8 mouse cellular contexts compared by ENCODE assay signal in the genomic region with DNA sequence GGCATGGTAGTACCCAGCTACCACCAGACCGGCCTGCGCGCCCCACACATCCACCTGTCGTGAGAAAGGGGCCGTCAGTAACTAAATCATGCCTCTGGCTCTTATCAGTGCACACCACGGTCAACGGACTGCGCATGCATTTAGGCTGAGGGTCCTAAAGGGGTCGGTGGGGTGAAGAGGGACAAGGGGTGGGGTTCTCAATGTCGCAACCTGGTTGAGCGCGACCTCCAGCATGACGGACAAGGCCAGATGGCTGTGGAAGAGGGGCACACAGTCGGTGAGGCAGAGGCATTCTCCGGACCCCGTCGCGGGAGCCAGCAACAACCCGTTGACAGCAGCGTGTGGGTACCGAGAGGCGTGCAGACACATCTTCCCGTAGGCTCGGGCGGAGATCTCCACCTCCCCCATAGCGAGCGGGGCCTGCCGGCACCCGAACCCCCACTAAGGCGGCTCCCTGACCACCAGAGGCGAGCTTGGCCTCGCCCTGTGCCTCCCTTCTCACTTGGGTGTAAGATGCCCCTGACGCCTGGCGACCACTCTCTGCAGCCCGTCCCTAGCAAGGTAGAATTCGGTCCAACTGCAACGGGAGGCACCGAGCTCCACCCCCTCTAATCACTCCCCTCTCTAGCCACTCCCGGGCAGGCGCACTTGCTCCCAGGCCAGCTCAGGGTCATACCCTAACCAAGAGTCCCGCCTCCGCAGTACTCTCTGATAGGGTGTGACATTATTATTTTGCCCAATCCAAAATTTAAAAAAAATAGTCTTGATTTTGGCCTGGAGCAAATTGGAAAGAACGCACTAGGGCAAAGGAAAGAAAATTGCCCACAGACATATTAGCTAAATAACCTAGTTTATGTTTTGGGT. TPM values are rescaled to one million over a fixed set of nuclear protein-coding genes. Genes with fewer than 3 reads are reported as not detected.
A peak's percentile ranks its signal among the peaks of the same experiment; 100 is the strongest.
DNase-seq lines count a peak whose midpoint lies in the region; ATAC-seq and TF ChIP-seq lines count a peak whose summit lies in the region.

Gene Emc9, minus strand, starts transcription at position 601 of the 864 bp plus-strand sequence.

- H3K4me1 ChIP-seq in cerebellum, adult 2 months (ENCODE audit: control insufficient read depth, insufficient read depth, low read length) = peaks cover 3% of the 10 kb centered on the region; the same call in 1 of the 2 replicates
- H3K4me1 ChIP-seq in forebrain, postnatal 0 days (ENCODE audit: insufficient read depth) = peaks cover 2% of the 10 kb centered on the region; the same call in 1 of the 2 replicates
- peaks cover 10% of the 10 kb centered on the region for H3K4me1 ChIP-seq in lung, embryonic 16.5 days (replicated peaks; ENCODE audit: control insufficient read depth, insufficient read depth, low read length)

- H3K27me3 ChIP-seq in cerebellum, adult 2 months (ENCODE audit: control insufficient read depth, insufficient read depth, low read length) = no peaks in the 10 kb centered on the region
- H3K27me3 ChIP-seq in forebrain, postnatal 0 days (ENCODE audit: insufficient read depth, low read length) = no peaks in the 10 kb centered on the region
- H3K27me3 ChIP-seq in lung, embryonic 16.5 days (ENCODE audit: control insufficient read depth, insufficient read depth, low read depth, low read length) = no peaks in the 10 kb centered on the region; the same call in 1 of the 2 replicates

- peak within 1 kb of the TSS; percentile 60 for H3K9ac ChIP-seq in forebrain, postnatal 0 days
- H3K9ac ChIP-seq in lung, embryonic 16.5 days (ENCODE audit: low read length) = peak within 1 kb of the TSS; percentile 78

- peak within 1 kb of the TSS; percentile 90 for H3K4me3 ChIP-seq in cerebellum, adult 2 months (replicated peaks; ENCODE audit: insufficient read depth, low read depth, low read length)
- H3K4me3 ChIP-seq in forebrain, postnatal 0 days (ENCODE audit: low read depth, low read length) = peak within 1 kb of the TSS; percentile 48
- H3K4me3 ChIP-seq in lung, embryonic 16.5 days (ENCODE audit: low read length) = peak within 1 kb of the TSS; percentile 64

- peak; percentile 89 for ATAC-seq in forebrain, postnatal 0 days
- peak; percentile 89 for ATAC-seq in hematopoietic stem cell, adult 5-6 weeks (replicated peaks in 1 of 2; ENCODE audit: insufficient read depth in 1 of 2, low FRiP score in 2 of 2, low TSS enrichment in 1 of 2, low read depth in 1 of 2, poor library complexity in 2 of 2, severe bottlenecking in 2 of 2)
- peak; percentile 80 for ATAC-seq in lung, embryonic 16.5 days (ENCODE audit: low read depth)

- H3K36me3 ChIP-seq in forebrain, postnatal 0 days (ENCODE audit: insufficient read depth) = peaks cover 17% of the 10 kb centered on the region
- H3K36me3 ChIP-seq in lung, embryonic 16.5 days (ENCODE audit: control insufficient read depth, insufficient read depth, low read length) = peaks cover 11% of the 10 kb centered on the region

- 2% methylated on average over 43 of the region's 43 CpGs for WGBS in cerebellum, adult 2 months
- WGBS in forebrain, postnatal 0 days = 5% methylated on average over 43 of the region's 43 CpGs
- 4% methylated on average over 42 of the region's 43 CpGs for WGBS in lung, embryonic 16.5 days

- H3K27ac ChIP-seq in cerebellum, adult 2 months (ENCODE audit: insufficient read depth, low read length) = peak within 1 kb of the TSS; percentile 55
- H3K27ac ChIP-seq in forebrain, postnatal 0 days (ENCODE audit: low read depth, low read length) = 0 out of 2 replicates have a peak within 1 kb of the TSS, but pooled peaks have one; percentile 3
- no peak within 1 kb of the TSS for H3K27ac ChIP-seq in lung, embryonic 16.5 days (ENCODE audit: low read length)

- peak within 1 kb of the TSS; percentile 68 for H3K4me2 ChIP-seq in forebrain, postnatal 0 days (ENCODE audit: low read depth)
- H3K4me2 ChIP-seq in lung, embryonic 16.5 days (ENCODE audit: low read depth, low read length) = peak within 1 kb of the TSS; percentile 83

- peak; percentile 70 for DNase-seq in MN1 (ENCODE audit: low spot score)
- DNase-seq in cerebellum, adult 2 months = peak; percentile 85 to 87
- no peak for DNase-seq in forebrain, postnatal 0 days
- peak; percentile 74 for DNase-seq in layer of hippocampus, adult 9-11 months
- peak; percentile 81 for DNase-seq in ovary, adult 18-20 months (ENCODE audit: low spot score)
- DNase-seq in thymus, postnatal 0 days (ENCODE audit: low spot score) = peak; percentile 15

- H3K9me3 ChIP-seq in forebrain, postnatal 0 days (ENCODE audit: low read length) = no peaks in the 10 kb centered on the region
- H3K9me3 ChIP-seq in lung, embryonic 16.5 days (ENCODE audit: control insufficient read depth, low read length) = no peaks in the 10 kb centered on the region

- no peak for TF ChIP-seq CTCF in cerebellum, adult 2 months (IDR thresholded peaks at IDR 0.05; ENCODE audit: borderline replicate concordance, insufficient read depth, low read depth, low read length)
- TF ChIP-seq CTCF in forebrain, postnatal 0 days (IDR thresholded peaks at IDR 0.05; ENCODE audit: low read depth) = no peak

- TF ChIP-seq POLR2A in cerebellum, adult 2 months (IDR thresholded peaks at IDR 0.05; ENCODE audit: borderline replicate concordance, insufficient read depth, low read length) = peak; percentile 78; the same call in 1 of the 2 replicates

RNA-seq across cellular contexts. Expression of gene Emc9, which starts in this region (rescaled TPM):
- polyA plus RNA-seq in cerebellum, adult 2 months (2012; rRNA removed) = 90.9 and 92.8 TPM in 2 replicates
- 25.2 and 31.5 TPM in 2 replicates for total RNA-seq in forebrain, postnatal 0 days (2014; rRNA removed)
- 53.2 and 55.6 TPM in 2 replicates for polyA plus RNA-seq in forebrain, postnatal 0 days (2015; fragmentation: Nextera tagmentation; extraction: Ambion mirVana)
- 8.5 and 8.9 TPM in 2 replicates for total RNA-seq in hematopoietic stem cell, adult 5-6 weeks (2017)
- 6.4 and 7.3 TPM in 2 replicates for polyA plus RNA-seq in lung, embryonic 16.5 days (2015; fragmentation: Nextera tagmentation; extraction: Ambion mirVana)
- polyA plus RNA-seq in thymus, postnatal 0 days (2015; fragmentation: Nextera tagmentation; extraction: Ambion mirVana) = 4.8 and 5.6 TPM in 2 replicates
